Mouse (Mus musculus) G1E (cell line): ENCODE measurements around the gene Pin1. TPM values are rescaled to one million over a fixed set of nuclear protein-coding genes. Genes with fewer than 3 reads are reported as not detected.

Experiments
- ATAC-seq: 2 replicates; pipeline ENCODE4 v1.8.0; 2016; ENCODE audit warnings: mild to moderate bottlenecking; ENCODE audit not compliant: insufficient number of reproducible peaks, poor library complexity, low FRiP score, severe bottlenecking; ENCODE audit errors: extremely low read depth
- DNase-seq: peaks from one replicate; pipeline ENCODE4 v3.0.0; 2012; ENCODE audit warnings: low spot score
- H3K27me3 ChIP-seq: 2 replicates; pipeline ENCODE4 v1.6.1; 2012; ENCODE audit warnings: mild to moderate bottlenecking, low read length, inconsistent platforms; ENCODE audit not compliant: insufficient read depth
- H3K36me3 ChIP-seq: replicated peaks from 2 replicates; pipeline ENCODE3; 2012; ENCODE audit warnings: mild to moderate bottlenecking, inconsistent platforms
- H3K4me1 ChIP-seq: 2 replicates; pipeline ENCODE4 v1.6.1; 2012; ENCODE audit warnings: low read depth, low read length, inconsistent platforms, mixed read lengths; ENCODE audit not compliant: insufficient read depth
- H3K4me3 ChIP-seq: 2 replicates; pipeline ENCODE4 v1.5.1; 2012; ENCODE audit warnings: low read depth, mild to moderate bottlenecking, inconsistent platforms, low read length, moderate library complexity, mixed read lengths
- H3K9me3 ChIP-seq: replicated peaks from 2 replicates; pipeline ENCODE4 v1.6.1; 2012; ENCODE audit warnings: inconsistent platforms
- CTCF ChIP-seq: IDR thresholded peaks from 2 replicates; pipeline ENCODE4 v1.5.1; 2012; ENCODE audit warnings: low read depth, low read length, inconsistent platforms, mixed read lengths
- GATA1 ChIP-seq: IDR thresholded peaks from 2 replicates; pipeline ENCODE4 v1.6.1; 2012; ENCODE audit warnings: borderline replicate concordance, low read length, inconsistent platforms, mixed read lengths
- GATA2 ChIP-seq: IDR thresholded peaks from 2 replicates; pipeline ENCODE4 v1.6.1; 2012; ENCODE audit warnings: low read depth, low read length, inconsistent platforms, borderline replicate concordance
- POLR2AphosphoS5 ChIP-seq: IDR thresholded peaks from 2 replicates; pipeline ENCODE4 v1.6.1; 2012; ENCODE audit warnings: low read depth, low read length, inconsistent platforms; ENCODE audit not compliant: insufficient replicate concordance
- TAL1 ChIP-seq: conservative IDR thresholded peaks from 2 replicates; pipeline ENCODE4 v1.6.1; 2012; ENCODE audit warnings: low read depth, low read length, inconsistent platforms, mixed read lengths
- polyA plus RNA-seq: library from polyadenylated mRNA; stranded (reverse); fragments of >175 nt; gene quantifications from 2 replicates; pipeline ENCODE4 v1.2.3, GENCODE M21; 2012
- total RNA-seq, 2 experiments: library from RNA; stranded (forward) in 1 of 2; stranded (reverse) in 1 of 2; fragments of 200-1000 nt in 1 of 2; fragments of >200 nt in 1 of 2; fragmentation: Nextera tagmentation in 1 of 2; gene quantifications; 2 replicates each; pipeline ENCODE4 v1.2.3; 2014 to 2017

Pin1 gene
- total and polyA plus RNA-seq, 3 experiments, result 13.2 to 27.3 (median 17.0) TPM

DNA sequence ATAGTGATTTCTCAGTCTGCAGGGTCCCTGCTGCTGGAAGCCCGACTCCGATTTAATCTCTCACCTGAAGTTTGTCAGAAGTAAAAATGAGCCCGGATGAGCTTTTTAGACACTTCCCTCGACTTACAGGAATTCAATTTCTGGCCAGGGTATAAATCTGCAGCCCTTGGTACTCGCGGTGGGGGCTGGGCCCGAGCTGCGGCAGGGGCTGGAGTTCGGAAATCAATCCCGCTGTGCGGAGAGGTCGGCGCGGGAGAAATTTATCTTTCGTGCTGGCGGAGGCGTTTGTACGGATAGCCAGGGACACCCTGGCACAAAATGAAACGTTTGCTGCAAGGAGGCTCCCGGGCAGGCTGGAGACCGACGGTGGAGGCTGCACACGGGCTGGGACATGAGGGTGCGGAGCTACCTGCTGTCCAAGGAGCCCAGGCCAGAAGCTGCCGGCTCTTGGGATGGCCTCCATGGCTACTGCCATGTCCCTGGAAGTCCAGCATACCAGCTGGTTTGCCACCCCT lies 42.9 kb downstream of the Pin1 start:
- Histone ChIP-seq H3K27me3 (peaks cover 32% of the 10 kb centered on the region), H3K36me3 (no peaks in the 10 kb centered on the region), H3K4me3 (no peak overlapping the region), H3K9me3 (no peaks in the 10 kb centered on the region), H3K4me1 (no peaks in the 10 kb centered on the region; the same call in 1 of the 2 replicates)
- ATAC-seq (no peak), DNase-seq (no peak)
- TF ChIP-seq GATA1 (no peak), GATA2 (no peak), POLR2AphosphoS5 (no peak), CTCF (no peak), TAL1 (no peak)

GRCm38 (mm10) chr9:20696107-20696712 lies 44.3 kb downstream of the Pin1 start:
- peaks cover 28% of the 10 kb centered on the region for H3K27me3 ChIP-seq
- no peak for ATAC-seq

DNA sequence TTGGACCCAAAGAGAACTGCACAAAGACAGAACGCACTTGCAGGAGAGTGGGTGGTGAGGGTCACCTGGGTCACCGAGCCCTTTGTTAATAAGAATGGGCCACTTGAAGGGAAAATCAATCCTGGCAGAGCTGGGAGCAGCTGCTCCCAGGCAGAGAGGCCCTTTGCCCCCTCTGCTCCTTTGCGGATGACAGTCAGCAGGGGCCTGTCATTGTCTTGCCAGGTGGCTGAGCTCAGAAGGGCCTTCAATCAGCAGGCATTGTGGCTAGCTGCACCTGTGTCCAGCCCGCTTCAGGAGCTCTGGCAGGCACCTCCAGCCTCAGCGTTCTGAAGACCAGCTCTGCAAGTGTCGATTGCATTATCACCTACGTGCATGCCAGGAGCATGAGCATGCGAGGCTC lies 45.6 kb downstream of the Pin1 start:
- Histone ChIP-seq H3K4me1 (no peaks in the 10 kb centered on the region; the same call in 1 of the 2 replicates), H3K27me3 (peaks cover 26% of the 10 kb centered on the region), H3K9me3 (no peaks in the 10 kb centered on the region), H3K4me3 (no peak overlapping the region), H3K36me3 (no peaks in the 10 kb centered on the region)
- ATAC-seq, result no peak
- no peak for DNase-seq
- TF ChIP-seq GATA1 (no peak), POLR2AphosphoS5 (no peak), CTCF (no peak), GATA2 (no peak), TAL1 (no peak)

More at GRCm38 (mm10) chr9:20696107-20696712, 44.3 kb downstream of the Pin1 start:
- TF ChIP-seq POLR2AphosphoS5 (no peak), GATA2 (no peak), TAL1 (no peak), GATA1 (no peak), CTCF (no peak)
- Histone ChIP-seq H3K4me3 (no peak overlapping the region), H3K4me1 (no peaks in the 10 kb centered on the region; the same call in 1 of the 2 replicates), H3K9me3 (no peaks in the 10 kb centered on the region), H3K36me3 (no peaks in the 10 kb centered on the region)
- DNase-seq, result no peak

DNA sequence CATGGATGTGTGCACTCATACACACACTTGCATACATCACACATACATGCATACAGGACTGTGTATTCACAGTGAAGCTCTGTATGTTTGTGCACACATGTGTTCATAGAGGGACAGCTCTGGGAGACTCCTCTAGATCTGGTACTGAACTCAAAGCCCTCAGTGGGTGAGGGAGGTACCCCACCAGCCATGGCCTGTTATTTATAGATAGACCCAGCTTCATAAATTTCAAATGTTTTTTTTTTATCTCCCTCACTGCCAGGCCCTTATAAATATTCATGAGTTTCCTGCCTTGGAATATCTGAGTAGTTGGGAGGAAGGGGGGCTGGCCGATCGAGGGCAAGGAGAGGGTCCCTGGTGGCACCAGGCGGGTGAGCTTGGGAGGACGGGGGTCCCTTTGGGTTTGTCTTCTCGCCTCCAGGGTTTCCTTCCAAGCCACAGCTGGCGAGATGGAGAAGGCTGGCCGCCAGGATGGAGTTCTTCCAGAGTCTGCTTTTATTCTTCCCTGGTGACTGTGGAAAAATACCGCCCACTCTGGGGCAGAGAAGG lies 52.0 kb downstream of the Pin1 start:
- TF ChIP-seq GATA1 (no peak), CTCF (no peak), POLR2AphosphoS5 (no peak), TAL1 (no peak), GATA2 (no peak)
- Histone ChIP-seq H3K9me3 (no peaks in the 10 kb centered on the region), H3K4me3 (no peak overlapping the region), H3K4me1 (no peaks in the 10 kb centered on the region; the same call in 1 of the 2 replicates), H3K36me3 (no peaks in the 10 kb centered on the region), H3K27me3 (peaks cover 2% of the 10 kb centered on the region; the same call in 1 of the 2 replicates)
- no peak for ATAC-seq
- DNase-seq, result no peak

DNA sequence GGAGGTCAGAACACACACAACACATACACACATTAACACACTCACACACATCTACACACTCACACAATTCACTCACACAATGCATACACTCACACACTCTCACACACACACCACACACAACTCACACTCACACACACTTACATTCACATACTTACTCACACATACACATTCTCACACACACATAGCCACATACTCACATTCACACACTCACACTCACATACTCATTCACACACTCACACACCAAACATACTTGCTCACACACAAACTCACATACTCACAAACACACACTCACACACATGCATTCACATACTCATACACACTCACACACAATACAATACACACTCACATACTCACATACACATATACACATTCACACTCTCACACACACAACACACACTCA lies 53.5 kb downstream of the Pin1 start:
- H3K4me3 ChIP-seq, result no peak overlapping the region
- no peak for DNase-seq
- H3K4me1 ChIP-seq, result no peaks in the 10 kb centered on the region; the same call in 1 of the 2 replicates
- H3K9me3 ChIP-seq, result no peaks in the 10 kb centered on the region
- no peaks in the 10 kb centered on the region for H3K36me3 ChIP-seq
- TF ChIP-seq GATA2, result no peak
- TF ChIP-seq CTCF, result no peak; the same call in 1 of the 2 replicates
- TF ChIP-seq POLR2AphosphoS5, result no peak
- no peak for TF ChIP-seq TAL1
- no peak for TF ChIP-seq GATA1
- H3K27me3 ChIP-seq, result no peaks in the 10 kb centered on the region; the same call in 1 of the 2 replicates
- no peak for ATAC-seq

DNA sequence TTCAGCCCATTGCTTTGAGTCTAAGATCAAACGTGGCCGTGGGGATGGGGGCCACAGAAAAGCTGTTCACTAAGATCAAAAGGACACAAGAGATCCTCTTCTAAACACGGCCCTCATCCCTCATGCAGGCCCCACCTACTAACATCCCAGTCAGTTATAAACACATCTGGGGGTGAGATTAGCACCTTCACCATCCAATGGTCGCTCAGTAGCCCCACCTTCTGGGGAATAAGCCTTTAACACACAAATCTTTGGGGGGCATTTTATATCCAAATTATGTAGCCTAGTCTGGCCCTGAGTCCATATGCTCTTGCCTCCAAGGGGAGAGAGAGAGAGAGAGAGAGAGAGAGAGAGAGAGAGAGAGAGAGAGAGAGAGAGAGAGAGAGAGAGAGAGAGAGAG lies 54.1 kb downstream of the Pin1 start:
- no peak for DNase-seq
- Histone ChIP-seq H3K4me1 (no peaks in the 10 kb centered on the region; the same call in 1 of the 2 replicates), H3K27me3 (no peaks in the 10 kb centered on the region; the same call in 1 of the 2 replicates), H3K36me3 (no peaks in the 10 kb centered on the region), H3K9me3 (no peaks in the 10 kb centered on the region), H3K4me3 (no peak overlapping the region)
- TF ChIP-seq TAL1 (no peak), POLR2AphosphoS5 (no peak), GATA1 (no peak), CTCF (no peak), GATA2 (no peak)
- ATAC-seq, result no peak
